Mouse (Mus musculus) right cerebral cortex, postnatal 14 days (tissue): ENCODE results near the gene Gch1.

Experiments
- DNase-seq: peaks from one replicate; pipeline ENCODE4 v3.0.0; 2022

Gch1 gene

DNA sequence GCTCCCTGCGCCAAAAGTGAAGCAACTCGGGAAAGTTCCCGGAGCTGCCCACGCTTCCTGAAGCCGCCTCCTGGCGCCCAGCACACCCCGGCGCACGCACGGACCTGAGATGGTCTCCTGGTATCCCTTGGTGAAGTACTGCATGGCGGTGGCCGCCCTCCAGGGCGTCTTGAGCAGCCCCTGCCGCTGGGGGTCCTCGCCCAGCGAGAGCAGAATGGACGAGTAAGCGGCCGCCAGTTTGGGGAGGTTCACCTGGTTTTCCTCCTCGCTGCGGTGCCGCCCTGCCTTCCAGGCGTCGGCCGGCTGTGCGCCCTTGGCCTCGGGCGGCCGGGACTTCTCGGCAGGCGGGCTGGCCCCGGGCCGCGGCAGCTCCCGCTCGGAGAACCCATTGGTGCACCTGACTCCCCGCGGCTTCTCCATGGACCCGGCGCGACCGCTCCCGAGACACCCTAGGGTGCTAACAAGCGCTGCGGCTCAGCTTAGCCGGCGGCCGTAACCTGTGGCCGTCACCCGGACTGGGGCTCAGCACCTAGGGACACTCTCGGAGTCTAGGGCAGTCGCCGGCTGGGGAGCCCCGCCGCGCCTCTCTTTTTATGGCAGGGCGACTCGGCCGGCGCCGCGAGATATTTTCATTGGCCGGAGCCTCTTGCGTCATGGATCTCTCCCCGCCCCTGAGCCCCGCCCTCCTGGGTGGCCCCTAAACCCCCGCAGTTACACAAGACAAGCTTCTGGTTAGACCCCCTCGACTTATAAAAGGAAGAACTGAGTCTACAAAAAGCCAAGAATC, at the start of gene Gch1:
Gch1 (minus strand) TSS at position 566 of the 787 bp plus-strand sequence.
- peak; percentile 60 for DNase-seq

GRCm38 (mm10) chr14:47237286-47237685, 48.1 kb upstream of the Gch1 start:
- no peak for DNase-seq

DNA sequence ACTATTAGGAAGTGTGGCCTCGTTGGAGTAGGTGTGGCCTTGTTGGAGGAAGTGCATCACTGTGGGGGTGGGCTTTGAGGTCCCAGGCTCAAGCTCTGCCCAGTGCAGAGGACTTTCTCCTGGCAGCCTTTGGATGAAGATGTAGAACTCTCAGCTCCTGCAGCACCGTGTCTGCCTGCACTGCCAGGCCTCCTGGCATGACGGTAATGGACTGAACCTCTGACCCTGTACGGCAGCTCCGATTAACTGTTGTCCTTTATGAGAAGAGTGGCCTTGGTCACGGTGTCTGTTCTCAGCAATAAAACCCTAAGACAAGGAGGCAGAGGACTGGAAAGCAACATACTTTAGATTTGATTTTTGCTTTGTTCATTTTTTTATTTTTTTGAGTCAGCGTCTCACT, 47.3 kb upstream of the Gch1 start:
- no peak for DNase-seq

GRCm38 (mm10) chr14:47234526-47235250, 45.5 kb upstream of the Gch1 start:
- DNase-seq: no peak

GRCm38 (mm10) chr14:47234032-47234431, 44.8 kb upstream of the Gch1 start:
- DNase-seq: no peak

DNA sequence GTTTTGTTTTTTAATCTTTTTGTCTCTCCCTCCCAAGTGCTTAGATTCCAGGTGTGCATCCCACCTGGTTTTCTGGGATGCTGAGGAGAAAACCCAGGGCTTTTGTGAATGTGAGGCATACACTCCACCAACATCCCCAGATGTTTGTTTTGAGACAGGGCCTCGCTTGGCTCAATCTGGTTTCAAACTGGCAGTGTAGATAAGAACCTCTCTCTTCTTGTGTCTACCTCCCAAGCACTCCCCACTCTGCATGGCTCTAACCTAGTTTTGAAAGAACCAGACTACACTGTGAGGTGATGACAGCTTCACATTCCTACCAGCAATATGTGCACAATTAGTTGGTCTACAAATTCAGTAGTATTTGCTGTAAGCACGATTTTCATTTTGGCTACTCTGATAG, 44.4 kb upstream of the Gch1 start:
- DNase-seq: no peak

- DNase-seq: no peak
These were observed 40.7 kb upstream of the Gch1 start for GRCm38 (mm10) chr14:47229796-47230376.

- DNase-seq: no peak
These were observed 36.7 kb upstream of the Gch1 start for GRCm38 (mm10) chr14:47225931-47226330.

- no peak for DNase-seq
These were observed 35.5 kb upstream of the Gch1 start for GRCm38 (mm10) chr14:47224476-47225325.

DNA sequence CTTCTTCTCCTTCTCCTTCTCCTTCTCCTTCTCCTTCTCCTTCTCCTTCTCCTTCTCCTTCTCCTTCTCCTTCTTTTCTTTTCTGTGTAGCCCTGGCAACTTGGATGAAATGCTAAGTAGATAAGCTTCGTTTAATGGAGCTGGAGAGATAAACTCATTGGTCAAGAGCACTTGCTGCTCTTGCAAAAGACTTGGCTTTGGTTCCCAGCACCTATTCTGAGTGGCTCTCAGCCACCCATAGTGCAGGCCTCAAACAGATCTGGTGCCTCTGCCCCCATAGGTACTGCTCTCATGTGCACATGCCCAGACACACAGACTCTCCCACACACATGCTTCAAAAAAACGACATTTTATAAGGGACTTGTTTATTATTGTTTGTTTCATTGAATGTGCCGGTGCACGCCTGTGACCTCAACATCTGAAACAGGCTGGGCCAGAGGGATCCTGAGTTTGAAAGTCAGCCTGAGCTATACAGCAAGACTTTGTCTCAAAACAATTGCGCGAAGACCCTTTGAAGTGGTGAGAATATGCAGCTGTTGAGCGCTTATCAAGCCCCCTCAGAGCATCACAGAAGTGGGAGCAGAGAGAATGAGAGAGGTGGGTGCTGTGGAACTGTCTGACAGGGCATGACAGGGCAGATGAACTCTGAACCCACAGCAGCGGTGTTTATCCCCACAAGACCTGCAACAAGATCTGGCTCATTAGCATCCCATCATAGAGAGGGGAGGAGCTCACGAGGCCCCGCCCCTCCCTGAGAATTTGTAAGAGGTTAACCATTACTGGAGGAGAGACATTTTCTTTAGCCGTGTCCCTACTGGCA, 33.6 kb upstream of the Gch1 start:
- no peak for DNase-seq

DNA sequence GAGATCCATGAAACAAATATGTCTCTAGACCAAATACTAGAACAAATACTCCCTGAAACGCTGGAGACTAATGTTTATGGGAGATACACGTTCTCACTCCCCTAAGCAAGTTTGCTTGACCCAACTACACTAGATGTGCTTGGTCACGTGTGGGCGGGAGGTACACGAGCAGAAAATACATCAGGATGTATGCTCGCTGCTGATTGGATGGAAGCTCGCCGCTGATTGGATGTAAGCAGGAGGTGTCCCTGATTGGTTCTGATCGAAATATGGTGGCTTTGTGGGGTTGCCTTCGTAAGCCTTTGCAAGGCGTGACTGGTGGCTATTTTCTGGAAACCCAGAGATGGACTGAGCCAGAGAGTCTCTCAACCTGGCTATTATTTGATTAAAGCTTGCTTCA, 32.4 kb upstream of the Gch1 start:
- no peak for DNase-seq

DNA sequence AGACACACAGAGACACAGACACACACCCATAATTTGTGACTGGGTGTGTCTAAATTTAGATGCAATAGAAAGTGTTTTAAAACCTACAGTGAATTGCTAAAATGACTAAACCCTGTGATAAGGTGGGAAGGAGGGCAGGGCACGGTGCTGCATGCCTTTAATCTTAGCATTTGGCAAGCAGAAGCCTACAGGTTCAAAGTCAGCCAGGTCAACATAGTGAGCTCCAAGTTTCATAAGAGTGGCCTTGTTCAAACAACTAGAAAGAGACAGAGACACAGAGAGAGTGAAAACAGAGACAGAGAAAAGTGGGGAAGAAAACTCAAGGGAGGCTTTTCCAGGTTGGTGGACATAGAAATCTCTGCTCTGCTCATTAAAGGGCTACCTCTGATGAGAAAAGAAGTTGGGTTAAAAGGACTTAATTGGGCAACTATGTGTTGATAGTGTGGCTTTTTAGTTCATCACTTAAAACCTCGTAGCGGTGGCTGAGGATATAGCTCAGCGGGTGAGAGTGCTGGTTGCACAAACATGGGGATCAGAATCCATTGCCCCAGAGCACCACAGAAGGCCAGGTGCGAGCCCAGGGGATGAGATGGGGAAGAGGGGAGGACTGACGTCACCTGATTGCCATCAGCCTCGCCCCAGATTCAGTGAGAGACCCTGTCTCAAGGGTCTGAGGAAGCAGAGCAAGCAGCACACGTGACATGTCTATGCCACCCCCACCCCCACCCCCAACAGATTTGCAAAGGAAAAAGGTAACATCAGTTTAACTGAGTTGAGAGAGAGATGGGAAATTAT, 31.2 kb upstream of the Gch1 start:
- DNase-seq: no peak

DNA sequence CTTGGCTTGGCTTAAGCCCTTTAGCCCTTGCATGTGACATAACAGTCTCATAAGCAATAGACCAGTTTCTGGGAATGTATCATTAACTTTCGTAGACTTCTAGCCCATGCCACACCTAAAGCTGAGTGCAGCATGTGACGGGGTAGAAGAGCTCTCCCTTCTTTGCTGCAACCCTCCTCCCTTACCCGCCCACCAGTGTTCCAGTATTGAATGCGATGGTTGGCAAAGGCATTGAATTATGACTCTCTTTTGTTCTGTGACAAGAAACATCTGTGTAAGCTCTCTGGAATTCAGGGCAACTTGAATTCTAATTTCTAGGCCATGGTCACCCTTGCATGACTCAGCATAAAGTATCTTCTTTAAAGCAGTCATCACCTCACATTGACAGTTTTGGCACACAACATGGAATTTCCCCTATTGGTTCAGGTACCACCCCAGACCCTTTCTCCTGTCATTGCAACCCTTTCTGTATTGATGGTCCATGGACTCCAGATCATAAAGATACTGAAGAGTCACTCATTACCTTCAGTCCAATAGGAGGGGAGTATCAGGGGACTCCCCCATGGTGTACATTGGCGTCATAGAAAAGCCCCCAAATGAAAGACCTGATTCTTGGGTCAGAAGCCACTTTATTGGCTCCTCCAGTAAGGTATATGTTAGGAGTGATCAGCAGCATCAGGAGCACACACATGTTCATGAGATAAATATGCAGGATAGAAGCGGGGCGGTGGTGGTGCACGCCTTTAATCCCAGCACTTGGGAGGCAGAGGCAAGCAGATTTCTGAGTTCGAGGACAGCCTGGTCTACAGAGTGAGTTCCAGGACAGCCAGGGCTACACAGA, 29.8 kb upstream of the Gch1 start:
- no peak for DNase-seq

- DNase-seq: no peak
These were observed 27.3 kb upstream of the Gch1 start for GRCm38 (mm10) chr14:47216541-47216940.

- no peak for DNase-seq
These were observed 25.2 kb upstream of the Gch1 start for GRCm38 (mm10) chr14:47214367-47214766.

DNA sequence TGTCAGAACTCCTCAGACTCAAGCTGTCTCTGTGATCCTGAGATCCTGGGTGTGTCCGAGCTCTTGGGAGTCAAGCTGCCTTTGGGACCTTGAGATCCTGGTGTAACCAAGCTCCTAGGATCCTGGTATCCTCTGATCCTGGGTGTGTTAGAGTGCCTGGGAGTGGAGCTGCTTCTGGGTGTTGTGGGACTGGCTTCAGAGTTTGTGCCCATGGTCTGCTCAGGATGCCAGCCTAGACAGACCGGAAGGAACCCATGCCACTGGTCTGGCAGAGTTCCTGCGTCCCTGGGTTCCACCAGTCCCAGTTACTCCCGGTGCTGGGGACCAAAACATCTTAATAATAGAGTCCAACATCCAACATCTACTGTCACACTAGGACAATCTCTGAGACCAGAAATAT, 24.1 kb upstream of the Gch1 start:
- no peak for DNase-seq

GRCm38 (mm10) chr14:47209669-47210164, 20.5 kb upstream of the Gch1 start:
- DNase-seq: no peak

DNA sequence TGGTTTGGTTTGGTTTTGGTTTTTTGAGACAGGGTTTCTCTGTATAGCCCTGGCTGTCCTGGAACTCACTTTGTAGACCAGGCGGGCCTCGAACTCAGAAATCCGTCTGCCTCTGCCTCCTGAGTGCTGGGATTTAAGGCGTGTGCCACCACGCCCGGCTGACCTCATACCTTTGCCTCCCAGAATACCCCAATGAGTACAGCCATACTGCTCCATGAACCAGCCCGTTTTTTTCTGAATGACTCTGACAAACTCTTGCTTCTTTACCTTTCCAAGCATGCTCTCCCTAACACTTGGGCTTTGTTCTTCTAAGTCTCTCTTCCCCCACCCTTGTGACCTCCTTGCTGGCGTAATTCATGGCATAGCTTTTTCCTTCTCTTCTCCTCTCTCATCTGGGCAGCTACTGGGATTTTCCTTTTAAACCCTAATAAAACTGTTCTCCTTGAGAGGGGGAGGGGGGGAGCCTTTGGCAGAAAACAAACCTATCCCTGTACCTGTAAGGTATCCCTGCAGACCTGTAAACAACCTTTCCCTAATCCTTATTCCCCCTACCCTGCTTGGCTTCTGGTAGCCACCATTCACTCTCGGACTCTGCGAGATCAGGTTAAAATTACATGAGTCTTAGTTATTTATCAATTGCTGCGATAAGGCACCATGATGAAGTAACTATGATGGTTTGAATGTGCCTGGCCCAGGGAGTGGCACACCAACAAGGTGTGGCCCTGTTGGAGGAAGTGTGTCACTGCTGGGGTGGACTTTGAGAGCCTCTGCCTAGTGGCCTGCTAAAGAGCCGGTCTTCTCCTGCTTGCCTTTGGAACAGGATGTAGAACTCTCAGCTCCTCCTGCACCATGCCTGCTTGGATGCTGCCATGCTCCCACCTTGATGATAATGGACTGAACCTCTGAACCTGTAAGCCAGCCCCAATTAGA, 19.6 kb upstream of the Gch1 start:
- no peak for DNase-seq

GRCm38 (mm10) chr14:47206601-47207000, 17.4 kb upstream of the Gch1 start:
- DNase-seq: no peak
